Mouse (Mus musculus): ENCODE measurements at regions not wholly inside any gene's neighbourhood (a gene's known extent, or its start where the extent isn't known, plus 50 kb on each side); places are given as distances from the start of the nearest gene placed in this dataset.

- no peak for DNase-seq
- no peak for TF ChIP-seq CTCF (IDR thresholded peaks at IDR 0.05)
- intact Hi-C loops (cut with DNase I): no loop called here
- Histone ChIP-seq H3K4me3 (no peak overlapping the region), H3K27ac (no peak overlapping the region)
Measured at GRCm38 (mm10) chr8:44782421-44782820, 152.8 kb upstream of the Fat1 start.

GRCm38 (mm10) chr8:44785161-44785560 is 150.1 kb upstream of the Fat1 start:
- DNase-seq: no peak
- no peak overlapping the region for H3K27ac ChIP-seq
- no peak overlapping the region for H3K4me3 ChIP-seq
- intact Hi-C loops (cut with DNase I): no loop called here
- no peak for TF ChIP-seq CTCF (IDR thresholded peaks at IDR 0.05)

GRCm38 (mm10) chr8:44786740-44787139 is 148.5 kb upstream of the Fat1 start:
- intact Hi-C loops (cut with DNase I): no loop called here
- no peak for DNase-seq
- Histone ChIP-seq H3K27ac (no peak overlapping the region), H3K4me3 (no peak overlapping the region)
- TF ChIP-seq CTCF (IDR thresholded peaks at IDR 0.05): no peak

GRCm38 (mm10) chr8:44788290-44788689 is 147.0 kb upstream of the Fat1 start:
- intact Hi-C loops (cut with DNase I): no loop called here
- DNase-seq: no peak
- no peak for TF ChIP-seq CTCF (IDR thresholded peaks at IDR 0.05)
- Histone ChIP-seq H3K4me3 (no peak overlapping the region), H3K27ac (no peak overlapping the region)

GRCm38 (mm10) chr8:44799513-44799912 is 135.7 kb upstream of the Fat1 start:
- H3K27ac ChIP-seq: no peak overlapping the region
- DNase-seq: no peak
- H3K4me3 ChIP-seq: no peak overlapping the region
- intact Hi-C loops (cut with DNase I): no loop called here
- TF ChIP-seq CTCF (IDR thresholded peaks at IDR 0.05): no peak

GRCm38 (mm10) chr8:44800827-44801273 is 134.4 kb upstream of the Fat1 start:
- no peak for TF ChIP-seq CTCF (IDR thresholded peaks at IDR 0.05)
- Histone ChIP-seq H3K4me3 (no peak overlapping the region), H3K27ac (no peak overlapping the region)
- intact Hi-C loops (cut with DNase I): no loop called here
- peak; percentile 18 for DNase-seq

- no peak for TF ChIP-seq CTCF (IDR thresholded peaks at IDR 0.05)
- H3K4me3 ChIP-seq: no peak overlapping the region
- H3K27ac ChIP-seq: no peak overlapping the region
- no peak for DNase-seq
- intact Hi-C loops (cut with DNase I): no loop called here
Measured at GRCm38 (mm10) chr8:44801604-44802206, 133.5 kb upstream of the Fat1 start.

- no peak for TF ChIP-seq CTCF (IDR thresholded peaks at IDR 0.05)
- no peak overlapping the region for H3K27ac ChIP-seq
- H3K4me3 ChIP-seq: no peak overlapping the region
- intact Hi-C loops (cut with DNase I): no loop called here
- DNase-seq: no peak
Measured at GRCm38 (mm10) chr8:44802331-44802730, 132.9 kb upstream of the Fat1 start.

- H3K4me3 ChIP-seq: no peak overlapping the region
- H3K27ac ChIP-seq: no peak overlapping the region
- intact Hi-C loops (cut with DNase I): no loop called here
- TF ChIP-seq CTCF (IDR thresholded peaks at IDR 0.05): no peak
- DNase-seq: no peak
Measured at GRCm38 (mm10) chr8:44804414-44805178, 130.7 kb upstream of the Fat1 start.

- Histone ChIP-seq H3K4me3 (no peak overlapping the region), H3K27ac (no peak overlapping the region)
- no peak for DNase-seq
- no peak for TF ChIP-seq CTCF (IDR thresholded peaks at IDR 0.05)
- intact Hi-C loops (cut with DNase I): no loop called here
Measured at GRCm38 (mm10) chr8:44805179-44805815, 129.9 kb upstream of the Fat1 start.

- H3K4me3 ChIP-seq: no peak overlapping the region
- intact Hi-C loops (cut with DNase I): no loop called here
- no peak for TF ChIP-seq CTCF (IDR thresholded peaks at IDR 0.05)
- H3K27ac ChIP-seq: no peak overlapping the region
- no peak for DNase-seq
Measured at GRCm38 (mm10) chr8:44812360-44812759, 122.9 kb upstream of the Fat1 start.

- Histone ChIP-seq H3K4me3 (no peak overlapping the region), H3K27ac (no peak overlapping the region)
- no peak for TF ChIP-seq CTCF (IDR thresholded peaks at IDR 0.05)
- DNase-seq: no peak
- intact Hi-C loops (cut with DNase I): no loop called here
Measured at GRCm38 (mm10) chr8:44817532-44818157, 117.6 kb upstream of the Fat1 start.

GRCm38 (mm10) chr8:44819270-44819669 is 116.0 kb upstream of the Fat1 start:
- H3K27ac ChIP-seq: no peak overlapping the region
- no peak for TF ChIP-seq CTCF (IDR thresholded peaks at IDR 0.05)
- no peak overlapping the region for H3K4me3 ChIP-seq
- DNase-seq: no peak
- intact Hi-C loops (cut with DNase I): no loop called here
